Mouse (Mus musculus): ENCODE data around the gene Chd4.

DNA sequence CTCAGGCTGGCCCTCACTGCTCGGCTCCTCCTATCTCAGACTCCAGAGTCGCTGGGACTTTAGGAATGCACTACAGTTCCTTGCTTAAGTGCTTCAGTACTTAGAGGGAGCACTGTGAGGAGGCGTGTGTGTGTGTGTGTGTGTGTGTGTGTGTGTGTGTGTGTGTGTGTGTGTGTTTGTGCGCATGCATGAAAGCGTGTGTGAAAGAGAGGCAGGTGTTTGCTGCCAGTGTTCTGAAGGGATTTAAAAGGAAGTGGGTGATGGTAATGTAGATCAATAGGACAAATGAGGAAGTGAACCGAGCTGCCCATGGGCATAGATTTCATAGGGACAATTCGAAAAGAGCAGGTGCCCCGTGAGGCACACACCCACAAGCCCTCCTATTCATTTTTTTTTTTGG is 22.0 kb upstream of the Chd4 start:
- TF ChIP-seq CTCF (IDR thresholded peaks at IDR 0.05; ENCODE audit: control insufficient read depth, insufficient read depth, insufficient read length) (no peak), CEBPB (IDR thresholded peaks at IDR 0.05; ENCODE audit: low read depth) (no peak), MYOG (IDR thresholded peaks at IDR 0.05; ENCODE audit: control insufficient read depth, extremely low read depth, insufficient read length) (no peak), FOSL1 (IDR thresholded peaks at IDR 0.05; ENCODE audit: insufficient read depth, low read length, poor library complexity, severe bottlenecking) (no peak), MAX (IDR thresholded peaks at IDR 0.05) (no peak)

Data from C2C12 (cell line).